Mouse (Mus musculus) heart, postnatal 14 days (tissue): ENCODE data around the gene Hmces. TPM values are rescaled to one million over a fixed set of nuclear protein-coding genes. Genes with fewer than 3 reads are reported as not detected.
"Not testable (repeated sequence)": the region's sequence is repeated elsewhere in the genome, so short reads cannot be mapped to it uniquely, and the experiment has no call there.

Source experiments
- DNase-seq, 2 experiments: peaks; one replicate each; pipeline ENCODE4 v3.0.0; 2021 to 2022
- intact Hi-C: fragments of 180-260 bp; cut with DNase I; formaldehyde crosslinking; loops from one replicate; pipeline ENCODE4 v1.15.1; 2025
- total RNA-seq, 2 experiments: library from RNA; stranded (reverse); gene quantifications; 2 replicates each; pipeline ENCODE4 v1.2.3; 2021

Gene Hmces
- total RNA-seq, 2 experiments from 2014 or later, result 12.0 to 12.2 TPM

DNA sequence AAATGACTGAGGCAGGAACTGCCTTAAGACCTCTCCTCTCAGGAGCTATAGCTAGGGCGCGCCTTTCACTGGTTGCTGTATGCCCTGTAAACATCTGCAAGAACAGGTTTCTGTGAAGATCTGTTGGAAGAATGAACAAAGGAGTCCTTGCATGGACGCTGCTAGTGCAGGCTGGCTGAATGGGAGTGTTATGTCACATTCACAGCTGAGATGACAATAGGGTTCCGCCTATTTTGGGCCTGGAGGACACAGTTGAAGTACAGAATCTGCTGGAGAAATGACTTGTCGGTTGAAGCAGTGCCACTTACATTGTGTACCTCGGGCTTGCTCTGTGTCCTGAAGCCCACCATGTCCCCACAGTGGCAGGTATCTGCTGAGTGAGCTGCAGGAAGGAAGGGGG lies 4.6 kb upstream of the Hmces start:
- intact Hi-C loops, result loop anchor here (5.0 kb wide), 2 partner anchors 88 to 193 kb away; no protein-coding TSS in a partner anchor
- no peak for DNase-seq

DNA sequence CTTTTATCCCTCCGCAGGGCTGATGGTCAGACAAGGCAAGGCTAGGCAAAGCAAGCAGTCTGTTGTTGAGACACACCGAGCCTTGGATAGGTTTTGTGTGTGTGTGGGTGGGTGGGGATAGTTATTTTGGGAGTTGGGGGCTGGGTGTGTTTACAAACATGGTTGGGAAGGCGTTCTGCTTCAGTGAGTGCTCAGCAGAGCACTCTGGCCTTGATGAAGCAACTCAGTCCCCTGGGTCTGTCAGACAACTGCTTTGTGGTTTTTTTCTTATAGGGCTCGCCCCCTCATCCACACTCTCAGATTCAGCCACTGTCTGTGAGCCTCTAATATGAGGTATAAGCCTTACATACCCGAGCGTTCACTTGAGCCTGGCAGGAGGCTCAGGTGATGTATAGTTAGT lies 2.2 kb upstream of the Hmces start:
- no peak for DNase-seq
- intact Hi-C loops, result loop anchor here (5.0 kb wide), 1 partner anchor 71 kb away; the partner anchor contains the start of gene H1fx

- intact Hi-C loops, result loop anchor here (5.0 kb wide), 2 partner anchors 68 to 163 kb away; partner anchors contain the start of gene H1fx
- peak; percentile 54 to 55 for DNase-seq
These were observed 779 bp downstream of the Hmces start for GRCm38 (mm10) chr6:87914326-87915102.

- DNase-seq, result no peak
- intact Hi-C loops, result loop anchor here (5.0 kb wide), 1 partner anchor 161 kb away; no protein-coding TSS in a partner anchor
These were observed 2.2 kb downstream of the Hmces start for GRCm38 (mm10) chr6:87915939-87916338.

DNA sequence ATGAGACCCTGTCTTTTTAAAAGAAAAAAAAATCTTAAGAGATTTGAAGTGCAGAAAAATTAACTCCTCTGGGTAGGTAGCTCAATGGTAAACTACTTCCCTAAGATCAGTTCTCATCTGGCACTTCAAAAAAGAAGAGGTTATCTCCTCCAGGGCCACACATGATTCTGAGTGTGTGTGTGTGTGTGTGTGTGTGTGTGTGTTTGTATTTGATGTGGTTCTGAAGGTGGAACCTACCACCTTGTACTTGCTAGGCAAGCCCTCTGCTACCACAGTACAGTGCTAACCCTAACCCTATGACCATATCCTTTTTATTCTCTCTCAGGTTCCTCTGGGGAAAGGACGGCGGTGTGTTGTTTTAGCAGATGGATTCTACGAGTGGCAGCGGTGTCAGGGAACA lies 7.5 kb downstream of the Hmces start:
- DNase-seq, result no peak
- intact Hi-C loops, result no loop called here

- intact Hi-C loops, result no loop called here
- no peak for DNase-seq
These were observed 9.9 kb downstream of the Hmces start for GRCm38 (mm10) chr6:87923624-87924023.

DNA sequence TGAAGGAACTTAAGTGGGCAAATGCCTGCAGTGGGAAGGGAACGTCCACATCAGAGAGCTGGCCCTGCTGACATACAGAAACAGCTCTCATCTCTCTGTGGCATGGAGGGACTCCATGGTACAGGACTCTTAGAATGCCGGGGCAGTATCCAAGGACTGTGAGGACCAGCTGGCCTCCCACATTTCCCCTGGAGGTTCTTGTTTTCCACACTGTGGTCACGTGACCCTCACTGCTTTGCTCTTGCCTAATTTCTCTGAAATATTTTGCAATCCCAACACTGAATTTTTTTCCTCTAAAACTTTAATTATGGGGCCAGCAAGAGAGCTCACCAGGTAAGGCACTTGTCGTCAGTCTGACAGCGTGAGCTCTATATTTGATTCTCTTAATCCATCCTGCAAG lies 21.3 kb downstream of the Hmces start:
- peak in 1 of 2 experiments; percentile 7 for DNase-seq
- intact Hi-C loops, result no loop called here

- intact Hi-C loops, result no loop called here
- DNase-seq, result peak; percentile 13 to 46
These were observed 23.5 kb downstream of the Hmces start for GRCm38 (mm10) chr6:87937178-87937788.

GRCm38 (mm10) chr6:87938941-87939340 lies 25.2 kb downstream of the Hmces start:
- no peak for DNase-seq
- intact Hi-C loops, result no loop called here

- DNase-seq, result no peak
- intact Hi-C loops, result no loop called here
These were observed 28.4 kb downstream of the Hmces start for GRCm38 (mm10) chr6:87942179-87942578.

DNA sequence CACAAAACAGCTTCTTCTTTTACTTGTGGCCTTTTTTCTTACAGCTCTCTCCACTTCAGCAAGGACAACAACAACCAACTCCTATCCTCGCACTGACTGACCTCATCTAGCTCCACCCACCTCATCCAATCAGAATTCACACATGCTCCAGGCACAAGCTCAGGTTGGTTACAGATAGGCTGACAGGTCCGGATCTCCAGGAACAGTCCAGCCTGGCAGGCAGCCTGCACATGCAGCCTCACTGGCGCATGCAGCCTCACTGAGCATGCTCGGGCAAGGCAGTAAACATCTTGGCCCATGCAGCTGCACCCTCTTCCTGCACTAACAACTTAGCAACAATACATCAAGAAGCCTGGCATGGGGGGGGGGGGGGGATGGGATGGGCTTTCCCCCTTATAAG lies 48.7 kb downstream of the Hmces start:
- intact Hi-C loops, DNase-seq: not testable (repeated sequence)

DNA sequence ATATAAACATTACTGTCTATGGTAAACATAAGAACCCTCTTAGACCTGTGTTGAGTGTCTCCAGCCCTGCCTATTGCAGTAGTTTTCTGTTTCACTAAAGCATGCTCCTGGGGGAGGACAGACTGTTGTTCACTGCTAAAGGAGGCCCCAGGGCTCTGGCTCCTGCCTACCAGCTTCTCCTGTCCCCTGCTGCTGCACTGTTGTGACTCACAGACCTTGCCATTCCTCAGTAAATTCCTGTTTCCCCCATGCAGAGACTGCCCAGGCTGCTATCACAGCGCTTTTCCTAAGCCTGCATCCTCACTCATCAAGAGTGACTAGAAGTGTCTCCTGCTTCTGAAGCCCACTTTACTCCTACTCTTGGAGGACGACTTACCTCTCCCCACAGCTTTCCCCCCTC lies 56.3 kb downstream of the Hmces start:
- intact Hi-C loops, result no loop called here
- DNase-seq, result no peak

- intact Hi-C loops, result loop anchor here (5.0 kb wide), 1 partner anchor 67 kb away; the partner anchor contains the start of gene Hmces
- no peak for DNase-seq
These were observed 66.0 kb downstream of the Hmces start for GRCm38 (mm10) chr6:87979728-87980127.

- intact Hi-C loops, result loop anchor here (5.0 kb wide), 1 partner anchor 68 kb away; the partner anchor contains the start of gene Hmces
- peak; percentile 54 to 73 for DNase-seq
These were observed 66.8 kb downstream of the Hmces start for GRCm38 (mm10) chr6:87980374-87981029.

DNA sequence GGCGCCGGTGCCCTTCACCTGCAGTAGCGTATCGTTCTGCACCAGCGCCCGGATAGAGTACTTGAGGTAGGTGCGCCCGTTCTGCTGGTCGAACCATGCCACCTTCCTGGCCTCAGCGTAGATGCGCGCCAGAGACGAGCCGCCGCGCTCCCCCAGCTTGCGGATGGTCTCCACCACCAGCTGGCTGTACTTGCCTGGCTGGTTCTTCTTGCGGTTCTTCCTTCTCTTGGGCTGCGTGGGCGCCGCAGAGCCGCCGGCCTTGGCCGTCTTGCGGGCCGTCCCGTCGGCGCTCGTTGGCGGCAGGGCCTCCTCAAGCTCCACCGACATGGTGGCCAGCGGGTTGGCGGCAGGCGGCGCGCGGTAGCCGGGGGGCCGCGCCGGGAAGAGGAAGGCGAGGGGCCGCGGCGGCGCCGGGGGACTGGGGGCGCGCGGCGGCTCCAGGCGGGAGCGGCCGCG lies 67.3 kb downstream of the Hmces start:
- intact Hi-C loops, result loop anchor here (5.0 kb wide), 1 partner anchor 69 kb away; the partner anchor contains the start of gene Hmces
- DNase-seq, result peak; percentile 42

GRCm38 (mm10) chr6:87981547-87982256 lies 68.0 kb downstream of the Hmces start, which contains the start of gene H1fx:
TSS of gene H1fx (minus strand) at chr6:87981637.
- DNase-seq, result peak; percentile 77 to 84
- intact Hi-C loops, result loop anchor here (5.0 kb wide), 1 partner anchor 69 kb away; the partner anchor contains the start of gene Hmces

DNA sequence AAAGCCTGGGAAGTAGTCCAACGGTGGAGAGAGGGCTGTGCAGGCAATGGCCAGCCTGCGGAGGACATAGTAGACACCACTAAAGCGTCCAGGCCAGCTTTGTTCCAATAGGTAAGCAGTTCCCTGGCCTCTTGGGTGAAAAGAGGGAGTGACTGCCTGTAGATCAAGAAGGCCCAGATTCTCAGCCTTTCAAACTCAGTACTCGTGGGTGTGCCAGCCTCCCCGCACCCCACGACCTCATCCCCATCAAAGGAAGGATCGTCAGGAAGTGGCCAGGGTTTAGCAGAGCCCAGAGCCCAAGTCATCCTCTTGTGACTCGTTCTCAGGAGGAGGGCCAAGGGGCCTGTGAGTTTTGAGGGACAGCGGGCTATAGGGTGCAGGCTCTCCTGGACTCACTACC lies 68.8 kb downstream of the Hmces start:
- intact Hi-C loops, result loop anchor here (5.0 kb wide), 1 partner anchor 70 kb away; the partner anchor contains the start of gene Hmces
- no peak for DNase-seq
